Comparison of ENCODE assay signal across 9 mouse cellular contexts in the genomic region with DNA sequence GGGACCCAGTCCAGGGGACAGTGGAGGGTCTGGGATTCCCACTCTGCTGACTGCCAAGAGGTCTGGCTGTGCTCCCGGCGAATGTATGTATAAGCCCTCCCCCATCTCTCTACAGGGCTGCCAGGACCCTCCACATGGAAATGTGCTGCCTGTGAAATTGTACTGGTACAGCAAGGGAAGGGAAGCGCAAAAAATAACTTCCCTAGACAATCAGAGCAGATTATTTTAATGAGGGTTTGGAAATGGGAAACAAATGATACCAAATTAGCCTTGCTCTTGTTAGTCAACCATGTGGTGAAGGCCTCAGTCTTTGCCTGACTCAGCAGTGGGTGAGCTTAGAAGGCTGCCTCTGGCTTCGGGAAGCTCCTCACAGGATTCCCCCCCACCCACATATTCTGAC.
DNase-seq lines count a peak whose midpoint lies in the region; ATAC-seq and TF ChIP-seq lines count a peak whose summit lies in the region.
"Had no signal": no experiment of that assay in that cellular context is flagged by ENCODE, and none has a peak within 500 bp of the region (broad histone marks: within the 10 kb centered on the region; RNA-seq: fewer than 3 reads in every experiment).

No protein-coding gene starts in this region.

- H3K27ac ChIP-seq in limb, embryonic 13.5 days, result no peak overlapping the region
- no peak overlapping the region for H3K27ac ChIP-seq in limb, embryonic 10.5 days
- H3K27ac ChIP-seq in layer of hippocampus, adult 2 months, result 0 out of 2 replicates have a peak overlapping the region, but pooled peaks have one; percentile 10

- no peaks in the 10 kb centered on the region for H3K9me3 ChIP-seq in limb, embryonic 13.5 days
- H3K9me3 ChIP-seq in limb, embryonic 10.5 days (replicated peaks), result no peaks in the 10 kb centered on the region
- H3K9me3 ChIP-seq: megakaryocyte, embryonic 14.5 days had no signal

- ATAC-seq in limb, embryonic 13.5 days (ENCODE audit: low FRiP score, low read depth), result peak; percentile 48; the same call in 1 of the 2 replicates

- no peak overlapping the region for H3K9ac ChIP-seq in limb, embryonic 13.5 days

- H3K27me3 ChIP-seq in limb, embryonic 13.5 days, result no peaks in the 10 kb centered on the region; the same call in 1 of the 2 replicates
- H3K27me3 ChIP-seq in limb, embryonic 10.5 days (ENCODE audit: low read depth, poor library complexity, severe bottlenecking), result 0 out of 2 replicates have a peak, but pooled peaks cover 4% of the 10 kb centered on the region
- H3K27me3 ChIP-seq: megakaryocyte, embryonic 14.5 days had no signal

- peaks cover 13% of the 10 kb centered on the region for H3K4me1 ChIP-seq in limb, embryonic 13.5 days
- peaks cover 23% of the 10 kb centered on the region for H3K4me1 ChIP-seq in limb, embryonic 10.5 days
- H3K4me1 ChIP-seq: megakaryocyte, embryonic 14.5 days had no signal

- no peaks in the 10 kb centered on the region for H3K36me3 ChIP-seq in limb, embryonic 13.5 days
- no peaks in the 10 kb centered on the region for H3K36me3 ChIP-seq in limb, embryonic 10.5 days

- H3K4me2 ChIP-seq in limb, embryonic 13.5 days (replicated peaks), result no peak overlapping the region

- WGBS in limb, embryonic 13.5 days, result 61% methylated on average over 4 of the region's 4 CpGs
- WGBS in limb, embryonic 10.5 days, result 73% methylated on average over 4 of the region's 4 CpGs

- H3K4me3 ChIP-seq in limb, embryonic 13.5 days, result no peak overlapping the region
- no peak overlapping the region for H3K4me3 ChIP-seq in limb, embryonic 10.5 days
- H3K4me3 ChIP-seq in layer of hippocampus, adult 2 months, result no peak overlapping the region
- H3K4me3 ChIP-seq: megakaryocyte, embryonic 14.5 days had no signal

- DNase-seq in adrenal gland, adult 8-10 months, result peak; percentile 4
- no peak for DNase-seq in adrenal gland, postnatal 4 days (ENCODE audit: low spot score in 2 of 2)
- no peak for DNase-seq in limb, embryonic 10.5 days (ENCODE audit: low spot score)
- peak; percentile 11 to 34 for DNase-seq in layer of hippocampus, adult 2 months (ENCODE audit: low spot score in 2 of 2)
- peak; percentile 14 to 34 for DNase-seq in right cerebral cortex, adult 2 months (ENCODE audit: low spot score in 2 of 2)
- no peak for DNase-seq in cerebellum, adult 11-12 months
- DNase-seq in c-Kit-positive CD71-positive TER-119-positive erythroid progenitor cells, embryonic 14.5 days (ENCODE audit: low spot score), result no peak

- TF ChIP-seq CTCF in layer of hippocampus, adult 2 months (conservative IDR thresholded peaks at IDR 0.05), result no peak

Comparison
In these comparisons a context has a peak if more than half of its experiments do, and no peak if none do; other contexts are left out.
1. DNase-seq: peak in adrenal gland, adult 8-10 months (single experiment), layer of hippocampus, adult 2 months (2 of 2) and right cerebral cortex, adult 2 months (2 of 2); none in adrenal gland, postnatal 4 days (0 of 2), limb, embryonic 10.5 days (single experiment), cerebellum, adult 11-12 months (single experiment) and c-Kit-positive CD71-positive TER-119-positive erythroid progenitor cells, embryonic 14.5 days (single experiment).